Mouse (Mus musculus) bone marrow macrophage, adult 2 months (primary cell): Measurements from ENCODE around the gene C130026I21Rik. TPM values are rescaled to one million over a fixed set of nuclear protein-coding genes. Genes with fewer than 3 reads are reported as not detected.
"Not testable (repeated sequence)": the region's sequence is repeated elsewhere in the genome, so short reads cannot be mapped to it uniquely, and the experiment has no call there.

Experiments used
- H3K27ac ChIP-seq: 2 replicates; pipeline ENCODE4 v1.5.1; 2012; ENCODE audit warnings: low read depth, low read length; ENCODE audit not compliant: insufficient read depth
- H3K4me1 ChIP-seq: 2 replicates; pipeline ENCODE4 v1.6.1; 2012; ENCODE audit warnings: low read length; ENCODE audit not compliant: control insufficient read depth, insufficient read depth
- H3K4me3 ChIP-seq: 2 replicates; pipeline ENCODE4 v1.5.1; 2012; ENCODE audit warnings: mild to moderate bottlenecking, low read length, moderate library complexity; ENCODE audit not compliant: insufficient read depth
- polyA plus RNA-seq: library from polyadenylated mRNA; stranded (reverse); fragments of >200 nt; gene quantifications from 2 replicates; pipeline ENCODE4 v1.2.4, GENCODE M21; 2012; ENCODE audit not compliant: missing spikeins, insufficient read depth, insufficient read length

Gene C130026I21Rik
- polyA plus RNA-seq, 1 experiment: 21.0 TPM

DNA sequence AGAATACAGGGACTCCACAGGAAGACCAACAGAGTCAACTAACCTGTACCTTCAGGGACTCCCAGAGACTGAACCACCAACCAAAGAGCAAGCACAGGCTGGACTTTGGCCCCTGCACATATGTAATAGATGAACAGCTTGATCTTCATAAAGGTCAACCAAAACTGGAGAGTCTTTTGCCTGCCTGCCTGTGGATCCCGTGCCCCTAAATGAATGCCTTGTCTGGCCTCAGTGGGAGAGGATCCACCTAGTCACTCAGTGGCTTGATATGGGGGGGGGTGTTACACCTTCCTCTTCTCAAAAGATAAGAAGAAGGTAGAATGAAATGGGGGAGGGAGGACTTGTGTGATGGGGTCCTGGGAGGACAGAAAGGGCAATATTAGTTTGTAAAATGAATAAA, 262.6 kb downstream of the C130026I21Rik start:
- not testable (repeated sequence) for H3K4me1 ChIP-seq, H3K4me3 ChIP-seq, H3K27ac ChIP-seq

- not testable (repeated sequence) for H3K4me1 ChIP-seq, H3K27ac ChIP-seq
These were observed 271.1 kb downstream of the C130026I21Rik start for GRCm38 (mm10) chr1:84999241-84999640.

DNA sequence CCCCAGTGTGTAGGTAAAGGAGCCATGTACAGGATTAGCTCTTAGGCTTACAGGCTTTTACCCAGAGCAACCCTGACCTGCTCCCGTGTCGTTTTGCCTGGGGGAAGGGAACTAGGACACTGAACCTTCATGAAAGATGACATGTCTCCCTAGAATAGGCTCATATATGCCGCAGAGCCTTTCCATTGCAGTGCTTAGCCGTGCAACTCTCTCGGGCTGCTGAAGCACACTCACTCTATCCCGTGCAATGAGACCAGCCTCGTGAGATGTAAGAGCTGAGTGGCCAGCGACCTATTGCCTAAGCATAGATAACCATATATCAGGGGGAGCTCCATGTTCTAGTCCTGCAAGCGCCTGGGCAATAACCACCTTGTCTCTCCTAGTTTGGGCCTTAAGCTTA, 274.1 kb downstream of the C130026I21Rik start:
- not testable (repeated sequence) for H3K4me1 ChIP-seq, H3K4me3 ChIP-seq, H3K27ac ChIP-seq

More at GRCm38 (mm10) chr1:84999241-84999640, 271.1 kb downstream of the C130026I21Rik start:
- not testable (repeated sequence) for H3K4me3 ChIP-seq

DNA sequence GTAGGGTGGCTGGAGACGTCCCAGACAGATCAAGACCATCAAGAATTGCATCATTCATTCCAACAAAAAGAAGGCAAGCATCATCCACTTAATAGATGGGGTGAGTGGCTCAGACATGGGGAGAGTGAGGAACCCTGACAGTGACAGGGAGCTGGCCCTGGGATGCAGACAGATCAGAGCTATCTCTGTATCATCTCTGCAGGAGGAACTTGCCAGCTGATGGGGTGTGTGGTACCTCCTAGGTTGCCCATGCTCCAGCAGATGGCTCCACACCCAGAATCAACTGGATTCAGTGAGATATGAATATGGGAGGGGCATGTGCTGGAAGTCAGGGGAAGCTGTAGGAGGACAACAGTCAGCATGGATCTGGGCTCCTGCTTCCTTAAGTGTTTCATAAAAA, 275.9 kb downstream of the C130026I21Rik start:
- not testable (repeated sequence) for H3K4me1 ChIP-seq, H3K27ac ChIP-seq, H3K4me3 ChIP-seq

DNA sequence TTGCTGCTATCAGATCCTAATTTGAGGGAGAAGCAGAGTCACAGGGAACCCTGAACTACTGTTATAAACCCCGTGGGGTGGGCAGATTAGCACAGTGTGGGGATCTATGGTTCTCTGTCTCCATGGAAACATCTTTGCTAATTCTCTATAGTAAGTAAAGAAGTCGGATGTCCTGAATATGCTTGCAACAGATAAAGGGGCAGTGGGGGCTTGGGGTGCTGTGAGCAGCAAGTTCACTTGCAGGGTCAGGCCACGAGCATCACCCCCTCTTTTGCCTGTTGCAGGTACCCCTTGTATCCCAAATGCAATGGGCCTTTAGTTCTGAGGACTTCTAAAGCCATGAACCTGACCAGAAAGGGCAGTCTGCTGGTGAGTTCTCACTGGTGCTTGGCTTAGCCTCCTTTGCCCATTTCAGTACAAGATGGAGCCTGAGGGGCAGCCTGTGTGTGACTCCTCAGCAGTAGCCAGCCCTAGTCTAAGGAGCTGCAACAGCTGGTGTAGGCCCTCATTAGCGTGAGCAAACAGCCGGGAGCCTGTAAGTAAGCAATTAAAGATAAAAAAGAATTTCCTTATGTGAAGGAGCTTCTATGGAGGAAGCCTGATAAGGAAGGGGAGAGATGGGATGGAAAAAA, 276.6 kb downstream of the C130026I21Rik start:
- H3K4me3 ChIP-seq, H3K4me1 ChIP-seq, H3K27ac ChIP-seq: not testable (repeated sequence)

GRCm38 (mm10) chr1:84993235-84993634, 277.1 kb downstream of the C130026I21Rik start:
- not testable (repeated sequence) for H3K4me1 ChIP-seq

DNA sequence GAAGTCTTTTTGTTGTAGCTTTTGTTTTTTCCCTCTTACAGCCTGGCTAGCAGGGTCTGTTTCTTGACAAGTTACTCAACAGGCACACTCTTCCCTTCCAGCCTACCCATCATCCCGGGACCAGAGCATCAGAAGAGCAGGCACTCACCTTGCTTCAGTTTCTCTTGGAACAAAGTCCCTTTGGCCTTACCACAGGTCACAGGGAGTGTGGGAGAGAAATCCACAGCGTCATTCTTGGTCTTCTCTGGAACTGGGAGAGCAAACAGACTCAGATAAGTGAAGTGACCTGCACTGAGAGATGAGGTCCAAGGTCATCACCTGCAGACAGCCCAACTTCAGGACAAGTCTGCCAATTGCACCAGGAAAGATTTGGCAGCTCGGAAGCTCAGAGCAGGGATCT, 277.5 kb downstream of the C130026I21Rik start:
- H3K4me1 ChIP-seq, H3K27ac ChIP-seq, H3K4me3 ChIP-seq: not testable (repeated sequence)

More at GRCm38 (mm10) chr1:84993235-84993634, 277.1 kb downstream of the C130026I21Rik start:
- not testable (repeated sequence) for H3K4me3 ChIP-seq, H3K27ac ChIP-seq

- not testable (repeated sequence) for H3K4me3 ChIP-seq, H3K27ac ChIP-seq, H3K4me1 ChIP-seq
These were observed 281.3 kb downstream of the C130026I21Rik start for GRCm38 (mm10) chr1:84989044-84989443.

DNA sequence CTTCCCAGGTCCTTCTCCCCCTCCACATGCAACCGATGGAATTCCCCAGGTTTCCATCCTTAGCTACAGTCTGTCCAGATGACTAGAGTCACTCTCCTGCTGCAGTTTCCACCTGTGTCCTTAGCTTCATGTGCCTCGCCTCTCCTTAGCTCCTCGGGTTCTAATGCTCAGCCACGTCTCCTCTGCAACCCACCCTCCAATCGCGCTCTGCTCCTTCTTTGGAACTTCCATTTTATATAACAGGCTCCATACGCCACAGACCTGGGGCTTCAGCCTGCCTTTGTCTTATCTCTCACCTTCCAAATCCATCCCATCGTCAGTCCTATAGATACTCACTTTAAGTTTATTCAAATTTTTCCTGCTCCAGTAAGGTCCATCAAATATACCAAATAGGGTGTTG, 282.6 kb downstream of the C130026I21Rik start:
- H3K4me3 ChIP-seq, H3K27ac ChIP-seq, H3K4me1 ChIP-seq: not testable (repeated sequence)

GRCm38 (mm10) chr1:84961779-84962178, 308.6 kb downstream of the C130026I21Rik start:
- H3K4me3 ChIP-seq, H3K4me1 ChIP-seq, H3K27ac ChIP-seq: not testable (repeated sequence)

DNA sequence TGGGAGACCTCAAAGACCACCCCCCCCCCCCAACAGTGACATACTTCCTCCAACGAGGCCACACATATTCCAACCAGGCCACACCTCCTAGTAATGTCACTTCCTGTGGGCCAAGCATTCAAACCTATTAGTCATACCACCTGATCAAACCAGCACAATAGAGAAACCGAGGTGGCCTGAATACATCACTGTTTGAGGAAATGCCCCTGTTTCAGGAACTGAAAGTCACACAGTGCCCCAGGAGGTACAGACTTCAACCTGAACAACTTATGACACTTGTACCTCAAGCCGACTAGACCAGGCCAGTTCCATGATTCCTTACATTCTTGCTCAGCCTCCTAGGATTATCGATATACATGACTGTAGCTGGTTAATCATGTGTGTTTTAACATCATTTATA, 312.7 kb downstream of the C130026I21Rik start:
- not testable (repeated sequence) for H3K27ac ChIP-seq, H3K4me1 ChIP-seq, H3K4me3 ChIP-seq

- not testable (repeated sequence) for H3K4me3 ChIP-seq, H3K27ac ChIP-seq, H3K4me1 ChIP-seq
These were observed 313.6 kb downstream of the C130026I21Rik start for GRCm38 (mm10) chr1:84956771-84957170.
